Mouse (Mus musculus): ENCODE measurements around the gene Jkamp.
"Not testable (repeated sequence)": the region's sequence is repeated elsewhere in the genome, so short reads cannot be mapped to it uniquely, and the experiment has no call there.

DNA sequence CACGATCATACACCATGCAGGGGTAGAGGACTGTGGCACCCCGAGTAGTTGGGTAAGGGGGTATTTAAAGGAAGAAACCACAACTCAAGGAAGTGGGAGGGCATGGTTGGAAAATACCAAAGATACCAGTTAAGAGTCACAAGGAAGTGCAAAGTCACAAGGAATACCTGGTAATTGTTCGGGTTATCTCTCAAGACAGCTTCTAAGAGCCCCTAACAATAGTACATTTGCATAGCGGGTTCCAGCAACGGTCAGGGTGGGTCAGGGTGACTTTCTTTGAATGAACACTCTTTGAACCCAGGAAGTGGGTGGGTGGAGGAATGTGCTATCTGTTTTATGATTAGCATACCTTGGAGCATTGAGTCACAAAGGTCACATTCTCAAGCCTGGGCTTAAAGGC, 35.2 kb upstream of the Jkamp start:
- TF ChIP-seq CTCF (IDR thresholded peaks at IDR 0.05; ENCODE audit: borderline replicate concordance, control insufficient read depth, extremely low read depth, insufficient read depth, low read length, poor library complexity); POLR2A (IDR thresholded peaks at IDR 0.05; ENCODE audit: control insufficient read depth, extremely low read depth, insufficient read depth, low read length, poor library complexity): not testable (repeated sequence)

Data from thymus, adult 2 months (tissue).